Mouse (Mus musculus) adrenal gland, postnatal 4 days (tissue): ENCODE results near the gene Hsd17b2. TPM values are rescaled to one million over a fixed set of nuclear protein-coding genes. Genes with fewer than 3 reads are reported as not detected.

ENCODE experiments used
- total RNA-seq, 2 experiments: library from RNA; stranded (reverse); gene quantifications; 2 replicates each; pipeline ENCODE4 v1.2.3; 2021

Hsd17b2 gene
- total RNA-seq, 2 experiments from 2014 or later = 0.84 to 18.8 TPM

Other genes with a start within 250 kb of the Hsd17b2 start
- gene Plcg2, start 203.6 kb upstream of the Hsd17b2 start, total RNA-seq = 1 to 10 TPM; 5.5 to 6.2 TPM
- 1 to 10 TPM; 1.8 to 2.7 TPM for gene Sdr42e1, start 28.2 kb upstream of the Hsd17b2 start, total RNA-seq
- gene Mphosph6, start 100.0 kb downstream of the Hsd17b2 start, total RNA-seq = 10 to 100 TPM; 28.5 to 35.7 TPM